Mouse (Mus musculus) forelimb bud, embryonic 11.5 days (tissue): ENCODE measurements at regions not wholly inside any gene's neighbourhood (a gene's known extent, or its start where the extent isn't known, plus 50 kb on each side); places are given as distances from the start of the nearest gene placed in this dataset.

Experiments used
- DNase-seq: peaks from one replicate; pipeline ENCODE4 v3.0.0-alpha.2; 2012; ENCODE audit warnings: low read depth, low spot score

DNA sequence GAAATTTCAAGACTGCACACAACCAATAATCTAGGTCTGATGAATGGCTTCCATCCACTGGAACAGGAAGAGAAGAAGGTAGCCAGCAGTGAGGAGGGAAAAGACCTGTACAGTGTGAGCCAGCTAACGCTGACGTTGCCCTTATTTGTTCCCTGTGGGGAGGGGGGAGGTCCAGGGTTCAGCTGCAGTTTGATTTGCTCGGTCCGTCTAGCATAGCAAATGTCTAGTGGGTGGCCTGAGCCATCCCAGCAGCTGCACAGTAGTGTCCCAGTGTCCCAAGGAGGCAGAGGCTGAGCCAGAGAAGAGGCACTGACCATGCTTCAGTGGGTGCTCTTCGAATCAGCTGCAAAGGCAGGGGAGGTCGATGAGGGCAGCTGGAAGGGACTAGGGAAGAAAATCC lies 120.7 kb upstream of the Atp6ap2 start:
- peak; percentile 7 for DNase-seq

DNA sequence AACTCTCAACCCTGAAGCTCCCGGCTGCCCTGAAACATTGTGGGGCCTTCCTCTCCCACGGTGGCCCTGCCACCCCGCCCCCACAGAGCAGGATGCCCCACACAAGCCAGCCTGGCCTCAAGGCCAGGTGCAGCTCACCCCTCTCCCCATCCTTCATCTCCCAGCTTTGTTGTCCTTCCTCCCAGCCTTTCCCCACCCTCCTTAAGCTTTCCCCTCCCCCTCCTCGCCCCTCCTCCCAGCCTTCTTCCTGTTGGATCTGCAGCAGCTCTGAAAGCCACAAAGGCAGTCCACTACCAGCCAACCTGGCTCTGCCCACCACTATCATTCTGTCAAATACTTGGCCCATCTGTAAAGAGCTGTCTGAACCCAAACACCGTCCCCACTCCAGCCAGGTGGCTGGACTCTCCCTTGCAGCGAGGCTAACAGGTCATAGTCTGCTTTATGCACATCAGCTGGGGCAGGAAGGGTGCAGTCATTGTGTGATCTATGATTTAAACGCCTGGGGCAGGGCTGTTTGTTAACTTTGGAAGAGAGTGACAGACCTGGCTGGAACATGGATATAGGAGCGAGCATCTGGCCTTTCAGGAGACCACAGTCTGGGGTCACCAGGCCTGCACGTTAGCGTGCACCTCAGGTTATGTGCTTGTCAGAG lies 119.9 kb upstream of the Atp6ap2 start:
- peak; percentile 23 for DNase-seq

- no peak for DNase-seq
Observed at GRCm38 (mm10) chrX:12472296-12472695, 115.3 kb upstream of the Atp6ap2 start.

GRCm38 (mm10) chrX:12479207-12479606 lies 108.4 kb upstream of the Atp6ap2 start:
- no peak for DNase-seq

DNA sequence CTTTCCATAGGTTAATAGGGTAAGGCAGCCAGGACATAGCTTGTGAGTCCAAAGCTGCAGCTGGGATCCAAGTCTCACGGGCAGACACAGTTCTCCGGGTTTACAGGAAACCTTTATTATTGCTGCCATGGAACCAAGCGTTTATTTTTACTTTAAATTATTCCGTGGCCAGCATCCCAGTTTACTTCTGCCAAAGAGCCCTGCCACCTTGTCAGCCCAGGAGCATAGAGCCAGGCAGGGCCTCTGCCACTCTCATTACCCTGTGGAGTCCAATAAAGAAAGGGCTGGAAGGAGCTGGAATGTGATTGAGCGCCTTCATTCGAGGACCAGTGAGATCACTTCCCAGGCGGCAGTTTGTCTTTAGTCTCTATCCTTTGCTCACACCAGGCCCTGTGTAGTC lies 96.6 kb upstream of the Atp6ap2 start:
- DNase-seq, result no peak

- no peak for DNase-seq
Observed at GRCm38 (mm10) chrX:12493216-12493615, 94.4 kb upstream of the Atp6ap2 start.

GRCm38 (mm10) chrX:12493916-12494315 lies 93.7 kb upstream of the Atp6ap2 start:
- no peak for DNase-seq

GRCm38 (mm10) chrX:12494535-12494934 lies 93.1 kb upstream of the Atp6ap2 start:
- no peak for DNase-seq

DNA sequence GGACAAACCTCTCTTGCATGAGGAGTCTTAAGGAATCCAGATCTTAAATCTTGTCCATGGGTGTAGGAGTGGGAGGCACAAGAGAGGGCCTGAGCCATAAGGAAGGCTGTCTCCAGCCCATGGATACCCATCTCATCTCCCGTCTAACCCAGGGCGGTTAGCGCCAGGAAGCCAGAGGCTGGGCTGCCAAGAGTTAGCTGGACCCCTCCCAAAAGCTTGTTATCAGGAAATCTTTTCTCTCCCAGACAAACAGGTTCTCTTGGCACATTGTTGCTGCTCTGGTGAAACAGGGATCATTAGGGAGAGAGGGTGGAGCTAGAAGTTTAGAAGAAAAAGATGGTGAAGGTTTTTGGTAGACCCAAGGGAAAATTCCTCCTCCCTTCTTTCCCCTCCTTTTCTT lies 87.0 kb upstream of the Atp6ap2 start:
- DNase-seq, result no peak

DNA sequence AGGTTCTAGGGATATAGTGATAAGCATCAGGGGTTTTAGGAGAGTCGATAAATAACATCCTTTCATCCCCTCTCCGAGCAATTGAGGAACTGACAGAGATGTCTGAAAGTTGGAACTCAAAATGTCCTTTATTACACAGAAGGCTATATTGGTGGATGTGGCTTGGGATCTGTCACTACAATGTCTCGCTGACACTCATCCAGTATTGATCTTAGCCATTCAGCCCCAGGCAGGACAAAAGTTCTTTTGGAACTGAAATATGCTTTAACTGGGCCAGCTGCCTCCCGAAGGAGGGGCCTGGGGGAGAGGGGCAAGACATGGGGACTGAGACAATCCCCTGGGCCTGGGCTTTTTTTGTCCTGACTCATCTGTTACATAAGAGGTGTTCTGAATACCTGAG lies 85.2 kb upstream of the Atp6ap2 start:
- DNase-seq, result no peak

GRCm38 (mm10) chrX:12503581-12503980 lies 84.0 kb upstream of the Atp6ap2 start:
- no peak for DNase-seq

GRCm38 (mm10) chrX:12511119-12511518 lies 76.5 kb upstream of the Atp6ap2 start:
- DNase-seq, result no peak

DNA sequence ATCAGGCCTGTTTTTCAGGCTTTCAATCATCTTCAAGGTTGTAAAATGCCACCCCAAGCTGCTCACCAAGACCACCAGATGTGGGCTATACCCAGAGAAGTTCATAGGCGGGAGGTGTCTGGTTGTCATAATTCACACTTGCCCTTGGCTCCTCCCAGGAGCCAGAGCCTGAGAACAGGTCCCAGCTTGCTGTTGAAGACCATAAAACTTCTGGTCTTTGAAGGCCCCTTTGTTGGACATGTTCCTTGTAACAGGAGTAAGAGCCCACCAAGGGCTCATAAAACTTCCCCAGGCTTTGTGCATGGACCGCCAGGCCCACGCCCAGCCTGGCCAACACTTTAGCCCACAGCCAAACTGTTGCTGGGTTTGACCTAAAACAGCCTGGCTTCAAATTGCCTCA lies 62.6 kb upstream of the Atp6ap2 start:
- peak; percentile 77 for DNase-seq

DNA sequence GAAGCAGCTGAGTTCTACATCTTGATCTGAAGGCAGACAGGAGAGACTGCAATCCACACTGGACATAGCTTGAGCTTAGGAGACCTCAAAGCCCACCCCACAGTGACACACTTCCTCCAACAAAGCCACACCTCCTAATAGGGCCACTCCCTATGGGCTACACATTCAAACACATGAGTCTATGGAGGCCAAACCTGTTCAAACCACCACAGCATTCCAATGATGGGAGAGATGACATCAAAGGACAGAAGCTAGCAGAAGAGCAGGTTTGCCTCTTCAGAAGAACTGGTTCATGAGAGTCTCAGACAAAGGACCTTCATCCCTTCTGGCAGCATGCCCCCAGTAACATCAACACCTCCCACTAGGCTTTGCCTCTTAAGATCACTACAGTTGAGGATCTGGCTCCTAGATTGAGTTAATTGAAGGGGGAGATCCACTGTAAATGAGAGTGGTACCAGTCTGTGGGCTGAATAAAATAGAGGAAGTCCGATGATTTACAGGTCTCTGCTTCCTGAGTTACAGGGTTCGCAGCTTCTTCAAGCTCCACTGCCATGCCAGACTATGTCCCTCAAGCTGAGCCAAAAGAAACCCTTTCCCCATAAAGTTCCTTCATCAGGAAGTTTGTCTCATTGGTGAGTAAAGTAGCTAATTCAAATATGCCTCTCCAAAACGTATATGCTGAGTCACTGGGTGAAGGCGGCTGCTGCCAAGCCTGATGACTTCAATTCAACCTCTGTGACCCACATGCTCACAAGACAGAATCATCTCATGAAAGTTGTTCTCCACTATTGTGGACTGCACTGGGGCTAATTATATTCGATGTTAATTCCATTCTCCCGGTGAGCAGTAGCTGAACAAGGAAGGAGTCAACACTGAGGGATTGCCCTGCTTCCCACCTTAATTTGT lies 56.9 kb upstream of the Atp6ap2 start:
- no peak for DNase-seq
